Mouse (Mus musculus) intestine, embryonic 15.5 days (tissue): ENCODE measurements around the gene Cmah. TPM values are rescaled to one million over a fixed set of nuclear protein-coding genes. Genes with fewer than 3 reads are reported as not detected.
A peak's percentile ranks its signal among the peaks of the same experiment; 100 is the strongest.

Source experiments
- ATAC-seq: fragments of 200-750 bp; cut with Nextera tagmentation; 2 replicates; pipeline ENCODE4 v1.8.0; 2017; ENCODE audit warnings: moderate TSS enrichment, moderate library complexity
- H3K27ac ChIP-seq: fragments of 300-500 bp; sonication (generic); 2 replicates; pipeline ENCODE4 v1.5.1; 2015; ENCODE audit warnings: mild to moderate bottlenecking, inconsistent platforms
- H3K27me3 ChIP-seq: fragments of 300-500 bp; sonication (generic); replicated peaks from 2 replicates; pipeline ENCODE4 v1.6.1; 2015; ENCODE audit warnings: inconsistent platforms
- H3K36me3 ChIP-seq: fragments of 300-500 bp; sonication (generic); 2 replicates; pipeline ENCODE4 v1.6.1; 2015; ENCODE audit warnings: inconsistent platforms
- H3K4me1 ChIP-seq: fragments of 300-500 bp; sonication (generic); replicated peaks from 2 replicates; pipeline ENCODE4 v1.6.1; 2015; ENCODE audit warnings: inconsistent platforms
- H3K4me2 ChIP-seq: fragments of 300-500 bp; sonication (generic); replicated peaks from 2 replicates; pipeline ENCODE4 v1.6.1; 2015; ENCODE audit warnings: mild to moderate bottlenecking, inconsistent platforms
- H3K4me3 ChIP-seq: fragments of 300-500 bp; sonication (generic); replicated peaks from 2 replicates; pipeline ENCODE4 v1.5.1; 2015; ENCODE audit warnings: inconsistent platforms
- H3K9ac ChIP-seq: fragments of 300-500 bp; sonication (generic); 2 replicates; pipeline ENCODE4 v1.6.1; 2015; ENCODE audit warnings: inconsistent platforms
- H3K9me3 ChIP-seq: fragments of 300-500 bp; sonication (generic); 2 replicates; pipeline ENCODE4 v1.6.1; 2016; ENCODE audit warnings: inconsistent platforms
- whole genome bisulfite sequencing: fragments of 180-500 bp; shearing (Covaris S2); methylation state at CpG from one replicate; pipeline ENCODE4 v1.1.7; 2015; 5-methylcytosine and 5-hydroxymethylcytosine counted together
- polyA plus RNA-seq: library from polyadenylated mRNA; unstranded; fragments of >200 nt; fragmentation: Nextera tagmentation; extraction: Ambion mirVana; gene quantifications from 2 replicates; pipeline ENCODE4 v1.2.1, GENCODE M21; 2015

Cmah gene
- polyA plus RNA-seq, 1 experiment from 2014 or later, result 0.39 TPM

GRCm38 (mm10) chr13:24463767-24464166 lies 136.6 kb downstream of the Cmah start:
- Histone ChIP-seq H3K9me3 (no peaks in the 10 kb centered on the region), H3K27me3 (no peaks in the 10 kb centered on the region), H3K9ac (no peak overlapping the region), H3K27ac (no peak overlapping the region), H3K36me3 (no peaks in the 10 kb centered on the region), H3K4me1 (no peaks in the 10 kb centered on the region), H3K4me2 (no peak overlapping the region), H3K4me3 (no peak overlapping the region)
- WGBS, result 73% methylated on average over 7 of the region's 7 CpGs
- ATAC-seq, result no peak

GRCm38 (mm10) chr13:24466027-24466426 lies 138.8 kb downstream of the Cmah start:
- ATAC-seq, result no peak
- H3K9ac ChIP-seq, result no peak overlapping the region
- no peaks in the 10 kb centered on the region for H3K9me3 ChIP-seq
- H3K4me3 ChIP-seq, result no peak overlapping the region
- no peaks in the 10 kb centered on the region for H3K27me3 ChIP-seq
- no peak overlapping the region for H3K27ac ChIP-seq
- H3K4me1 ChIP-seq, result no peaks in the 10 kb centered on the region
- WGBS, result 92% methylated on average over 9 of the region's 9 CpGs
- H3K4me2 ChIP-seq, result no peak overlapping the region
- no peaks in the 10 kb centered on the region for H3K36me3 ChIP-seq

GRCm38 (mm10) chr13:24467806-24468205 lies 140.6 kb downstream of the Cmah start:
- Histone ChIP-seq H3K9ac (no peak overlapping the region), H3K4me3 (no peak overlapping the region), H3K27me3 (no peaks in the 10 kb centered on the region), H3K9me3 (no peaks in the 10 kb centered on the region), H3K4me2 (no peak overlapping the region), H3K27ac (no peak overlapping the region), H3K36me3 (no peaks in the 10 kb centered on the region), H3K4me1 (no peaks in the 10 kb centered on the region)
- WGBS, result 74% methylated on average over 4 of the region's 4 CpGs
- no peak for ATAC-seq

GRCm38 (mm10) chr13:24477564-24477963 lies 150.4 kb downstream of the Cmah start:
- WGBS, result 62% methylated on average over 5 of the region's 5 CpGs
- no peak overlapping the region for H3K9ac ChIP-seq
- H3K36me3 ChIP-seq, result no peaks in the 10 kb centered on the region

DNA sequence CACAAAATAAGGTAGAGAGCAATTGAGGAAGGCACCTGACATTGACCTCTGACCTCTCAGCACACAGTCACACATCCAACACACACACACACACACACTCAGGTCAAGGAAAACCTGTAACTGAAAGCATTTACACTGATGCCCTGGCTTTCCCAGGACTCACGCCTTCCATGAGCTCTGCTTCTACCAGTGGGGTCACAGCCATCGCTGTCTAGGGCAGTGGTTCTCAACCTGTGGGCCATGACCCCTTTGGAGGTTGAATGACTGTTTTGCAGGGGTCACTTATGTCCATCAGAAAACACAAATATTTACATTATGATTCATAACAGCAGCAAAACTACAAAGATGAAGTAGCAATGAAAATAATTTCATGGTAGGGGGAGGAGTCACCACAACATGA lies 152.3 kb downstream of the Cmah start:
- no peak for ATAC-seq
- WGBS, result 90% methylated on average over 2 of the region's 2 CpGs
- Histone ChIP-seq H3K36me3 (no peaks in the 10 kb centered on the region), H3K4me3 (no peak overlapping the region), H3K4me1 (no peaks in the 10 kb centered on the region), H3K9ac (no peak overlapping the region), H3K27ac (no peak overlapping the region), H3K27me3 (no peaks in the 10 kb centered on the region), H3K4me2 (no peak overlapping the region), H3K9me3 (no peaks in the 10 kb centered on the region)

More at GRCm38 (mm10) chr13:24477564-24477963, 150.4 kb downstream of the Cmah start:
- no peak for ATAC-seq
- Histone ChIP-seq H3K27ac (no peak overlapping the region), H3K9me3 (no peaks in the 10 kb centered on the region), H3K4me2 (no peak overlapping the region), H3K4me1 (no peaks in the 10 kb centered on the region), H3K4me3 (no peak overlapping the region), H3K27me3 (no peaks in the 10 kb centered on the region)

DNA sequence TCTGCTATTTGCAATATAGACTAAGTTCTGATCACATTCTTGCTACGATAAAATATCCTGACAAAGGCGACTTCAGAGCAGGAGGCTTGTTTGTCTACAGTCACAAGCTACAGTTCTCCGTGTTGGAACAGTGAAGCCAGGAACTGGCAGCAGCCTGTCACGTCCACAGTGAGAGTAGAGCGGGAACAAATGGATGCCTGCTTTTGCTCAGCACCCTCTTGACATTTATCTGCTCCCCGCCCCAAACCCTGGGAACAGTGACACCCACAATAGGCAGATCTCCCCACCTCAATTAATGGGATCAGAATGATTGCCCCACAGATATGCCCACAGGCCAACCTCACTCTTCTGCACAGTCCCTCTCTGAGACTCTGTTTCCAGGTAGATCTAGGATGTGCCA lies 153.6 kb downstream of the Cmah start:
- Histone ChIP-seq H3K36me3 (no peaks in the 10 kb centered on the region), H3K27me3 (no peaks in the 10 kb centered on the region), H3K4me1 (no peaks in the 10 kb centered on the region), H3K9ac (no peak overlapping the region), H3K4me2 (no peak overlapping the region), H3K9me3 (no peaks in the 10 kb centered on the region), H3K4me3 (no peak overlapping the region), H3K27ac (no peak overlapping the region)
- WGBS, result 57% methylated on average over 6 of the region's 6 CpGs
- no peak for ATAC-seq

DNA sequence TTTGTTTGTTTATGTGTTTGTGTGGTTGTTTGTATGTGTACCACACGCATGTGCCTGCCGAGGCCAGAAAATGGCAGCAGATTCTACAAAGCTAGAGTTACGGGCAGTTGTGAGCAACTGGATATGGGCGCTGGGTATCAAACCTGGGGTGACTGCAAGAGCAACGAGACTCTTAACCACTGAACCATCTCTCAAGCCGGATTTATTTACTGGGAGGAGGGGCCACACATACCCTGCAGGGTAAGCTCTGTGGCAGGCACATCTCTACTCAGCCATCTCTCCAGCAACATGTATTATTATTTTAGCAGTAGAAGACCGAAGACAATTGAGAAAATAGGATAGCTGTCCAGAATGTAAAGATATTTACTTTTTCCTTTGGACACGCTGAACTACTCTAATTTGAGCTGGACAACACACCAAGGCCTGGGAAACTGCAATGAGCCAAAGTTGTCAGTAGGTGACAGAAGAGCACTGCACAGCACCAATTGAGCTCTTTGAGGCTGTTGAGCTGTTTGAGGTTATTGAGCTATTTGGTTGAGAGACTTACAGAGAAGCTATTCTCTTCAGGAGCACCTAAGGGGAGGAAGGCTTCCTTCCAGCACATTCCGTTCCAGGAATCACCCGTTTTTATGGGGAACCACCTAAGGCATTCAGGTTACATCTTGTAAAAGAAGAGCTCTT lies 154.6 kb downstream of the Cmah start:
- H3K27ac ChIP-seq, result no peak overlapping the region
- no peak overlapping the region for H3K4me3 ChIP-seq
- peak; percentile 55; the same call in 1 of the 2 replicates for ATAC-seq
- no peak overlapping the region for H3K4me2 ChIP-seq
- H3K9ac ChIP-seq, result no peak overlapping the region
- no peaks in the 10 kb centered on the region for H3K27me3 ChIP-seq
- H3K9me3 ChIP-seq, result no peaks in the 10 kb centered on the region
- no peaks in the 10 kb centered on the region for H3K4me1 ChIP-seq
- WGBS, result 59% methylated on average over 10 of the region's 10 CpGs
- H3K36me3 ChIP-seq, result no peaks in the 10 kb centered on the region

GRCm38 (mm10) chr13:24483691-24484090 lies 156.5 kb downstream of the Cmah start:
- H3K4me3 ChIP-seq, result no peak overlapping the region
- no peak overlapping the region for H3K27ac ChIP-seq
- ATAC-seq, result no peak
- 88% methylated on average over 3 of the region's 3 CpGs for WGBS
- H3K36me3 ChIP-seq, result no peaks in the 10 kb centered on the region
- H3K27me3 ChIP-seq, result no peaks in the 10 kb centered on the region
- no peaks in the 10 kb centered on the region for H3K9me3 ChIP-seq
- no peak overlapping the region for H3K4me2 ChIP-seq
- no peak overlapping the region for H3K9ac ChIP-seq
- H3K4me1 ChIP-seq, result no peaks in the 10 kb centered on the region

DNA sequence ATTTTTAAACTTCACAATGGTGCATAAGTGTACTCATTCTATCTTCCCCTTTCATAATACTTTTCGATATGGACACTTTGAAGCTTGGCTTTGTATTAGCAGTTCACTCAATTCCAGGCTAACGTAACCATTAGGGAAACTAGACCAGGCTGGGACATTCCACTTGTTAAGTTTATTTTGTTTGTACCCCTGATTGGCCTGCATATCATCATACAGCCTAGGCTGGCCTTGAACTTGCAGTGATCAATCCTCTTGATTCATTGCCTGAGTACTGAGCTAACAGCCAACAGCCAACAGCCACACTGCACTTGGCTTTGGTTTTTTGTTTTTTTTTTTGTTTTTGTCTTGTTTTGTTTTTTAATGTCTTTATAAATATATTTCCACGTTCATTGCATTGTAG lies 157.6 kb downstream of the Cmah start:
- ATAC-seq, result no peak
- Histone ChIP-seq H3K4me1 (no peaks in the 10 kb centered on the region), H3K4me3 (no peak overlapping the region), H3K36me3 (no peaks in the 10 kb centered on the region), H3K27ac (no peak overlapping the region), H3K9me3 (no peaks in the 10 kb centered on the region), H3K27me3 (no peaks in the 10 kb centered on the region), H3K9ac (no peak overlapping the region), H3K4me2 (no peak overlapping the region)
- 91% methylated on average over 3 of the region's 3 CpGs for WGBS

DNA sequence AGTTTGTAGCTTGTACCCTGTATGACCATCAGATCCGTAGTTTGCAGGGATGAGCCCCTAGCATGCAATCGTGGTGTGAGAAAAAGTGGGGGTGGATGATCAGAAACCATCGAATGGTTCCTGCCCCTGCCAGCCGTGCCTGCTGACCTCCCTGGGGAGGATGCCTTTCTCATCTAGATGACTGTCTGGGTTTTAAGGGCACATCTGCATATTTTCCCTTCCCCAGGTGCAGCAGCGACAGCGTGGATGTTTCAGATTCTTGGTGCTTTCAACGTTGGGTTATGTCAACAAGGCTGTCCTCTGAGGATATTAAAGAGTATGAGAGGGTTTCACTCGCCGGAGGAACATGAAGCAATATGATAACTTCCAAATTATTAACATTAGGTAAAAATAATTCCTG lies 158.8 kb downstream of the Cmah start:
- Histone ChIP-seq H3K4me2 (no peak overlapping the region), H3K27me3 (no peaks in the 10 kb centered on the region), H3K36me3 (no peaks in the 10 kb centered on the region), H3K4me1 (no peaks in the 10 kb centered on the region), H3K9ac (no peak overlapping the region), H3K9me3 (no peaks in the 10 kb centered on the region), H3K4me3 (no peak overlapping the region), H3K27ac (no peak overlapping the region)
- ATAC-seq, result no peak
- WGBS, result 58% methylated on average over 9 of the region's 9 CpGs

DNA sequence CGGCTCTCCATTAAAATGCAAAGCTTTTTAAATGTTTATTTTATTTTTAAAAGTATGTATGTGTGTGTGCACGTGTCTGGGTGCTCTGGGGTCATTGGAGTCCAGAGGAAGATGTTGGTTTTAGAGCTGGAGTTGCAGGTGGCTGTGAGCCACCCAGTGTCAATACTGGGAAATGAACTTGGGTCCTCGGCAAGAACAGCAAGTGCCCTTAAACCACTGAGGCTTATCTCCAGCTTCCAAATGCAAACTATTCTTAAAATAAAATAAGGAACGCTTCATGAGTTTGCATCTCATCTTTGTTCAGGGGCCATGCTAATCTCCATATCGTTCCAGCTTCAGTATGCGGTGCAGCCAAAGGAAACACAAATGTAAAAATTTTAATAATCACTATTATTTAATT lies 159.2 kb downstream of the Cmah start:
- no peak overlapping the region for H3K9ac ChIP-seq
- H3K4me1 ChIP-seq, result no peaks in the 10 kb centered on the region
- no peak overlapping the region for H3K4me2 ChIP-seq
- ATAC-seq, result no peak
- H3K27me3 ChIP-seq, result no peaks in the 10 kb centered on the region
- H3K9me3 ChIP-seq, result no peaks in the 10 kb centered on the region
- no peaks in the 10 kb centered on the region for H3K36me3 ChIP-seq
- WGBS, result 74% methylated on average over 6 of the region's 6 CpGs
- no peak overlapping the region for H3K27ac ChIP-seq
- no peak overlapping the region for H3K4me3 ChIP-seq

GRCm38 (mm10) chr13:24487061-24487460 lies 159.9 kb downstream of the Cmah start:
- no peak for ATAC-seq
- WGBS, result 88% methylated on average over 5 of the region's 5 CpGs
- no peak overlapping the region for H3K27ac ChIP-seq
- no peak overlapping the region for H3K4me3 ChIP-seq
- no peak overlapping the region for H3K4me2 ChIP-seq
- no peaks in the 10 kb centered on the region for H3K9me3 ChIP-seq
- H3K36me3 ChIP-seq, result no peaks in the 10 kb centered on the region
- H3K9ac ChIP-seq, result no peak overlapping the region
- no peaks in the 10 kb centered on the region for H3K4me1 ChIP-seq
- H3K27me3 ChIP-seq, result no peaks in the 10 kb centered on the region

GRCm38 (mm10) chr13:24487546-24487945 lies 160.3 kb downstream of the Cmah start:
- 82% methylated on average over 5 of the region's 5 CpGs for WGBS

More at GRCm38 (mm10) chr13:24487546-24487945, 160.3 kb downstream of the Cmah start:
- Histone ChIP-seq H3K27ac (no peak overlapping the region), H3K4me1 (no peaks in the 10 kb centered on the region), H3K9ac (no peak overlapping the region), H3K4me2 (no peak overlapping the region), H3K36me3 (no peaks in the 10 kb centered on the region), H3K9me3 (no peaks in the 10 kb centered on the region), H3K4me3 (no peak overlapping the region), H3K27me3 (no peaks in the 10 kb centered on the region)
- ATAC-seq, result no peak
